Mouse (Mus musculus) embryo, embryonic 11.5 days (tissue): ENCODE results near the gene Tstd1.

Source experiments
- DNase-seq: peaks from one replicate; pipeline ENCODE4 v3.0.0-alpha.2; 2012; ENCODE audit warnings: low read depth, low spot score

Gene Tstd1

DNA sequence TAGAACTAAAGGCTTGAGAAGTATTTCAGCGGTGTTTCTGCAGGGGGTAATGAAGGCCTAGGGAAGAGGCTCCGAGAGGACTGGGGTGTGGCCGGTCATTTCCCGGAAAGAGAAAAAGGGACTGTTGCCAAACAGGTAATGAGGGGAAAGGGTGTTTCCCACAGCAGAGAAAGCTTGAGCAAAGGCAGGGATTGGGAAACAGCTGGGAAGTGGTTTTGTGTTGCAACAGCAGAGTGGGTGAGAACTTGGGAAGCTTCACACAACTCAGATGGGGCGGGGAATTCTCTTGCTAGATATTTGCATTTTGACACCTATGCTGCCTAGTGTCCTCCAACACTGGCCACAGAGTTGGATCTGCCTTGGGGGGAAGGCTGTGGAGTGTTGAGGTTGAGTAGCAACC, 34.3 kb downstream of the Tstd1 start:
- no peak for DNase-seq

DNA sequence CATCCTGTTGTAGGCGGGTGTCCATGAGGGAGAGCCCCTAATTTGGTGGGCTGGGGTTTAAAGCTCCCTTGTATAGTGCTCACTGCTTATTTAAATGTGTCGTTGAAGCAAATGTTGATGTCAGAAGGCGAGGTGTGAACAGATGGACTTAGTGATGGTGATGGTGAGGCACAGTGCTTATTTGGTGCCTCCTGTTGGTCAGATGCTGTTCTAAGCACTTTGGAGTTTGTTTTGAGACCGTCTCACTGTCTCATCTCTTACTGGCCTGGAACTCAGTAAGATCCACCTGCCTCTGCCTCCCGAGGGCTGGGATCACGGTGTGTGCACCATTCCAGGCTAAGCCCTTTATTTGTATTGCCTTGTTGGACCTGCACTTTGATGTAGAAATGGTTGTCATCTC, 36.3 kb downstream of the Tstd1 start:
- DNase-seq = no peak

DNA sequence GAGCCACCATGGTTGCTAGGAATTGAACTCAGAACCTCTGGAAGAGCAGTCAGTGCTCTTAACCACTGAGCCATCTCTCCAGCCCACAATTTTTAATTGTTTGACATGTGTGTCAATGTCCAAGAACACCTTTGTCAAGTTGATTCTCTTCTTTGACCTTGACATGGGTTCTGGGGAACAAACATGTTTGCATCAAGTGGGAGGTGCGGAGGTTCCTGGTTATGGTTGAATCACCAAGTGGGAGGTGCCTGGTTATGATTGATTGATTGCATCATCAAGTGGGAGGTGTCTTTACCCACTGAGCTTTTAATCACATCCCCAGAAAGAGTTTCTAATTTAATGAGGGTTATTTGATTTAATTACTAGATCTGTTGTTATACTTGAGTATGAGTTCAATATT, 38.9 kb downstream of the Tstd1 start:
- no peak for DNase-seq

DNA sequence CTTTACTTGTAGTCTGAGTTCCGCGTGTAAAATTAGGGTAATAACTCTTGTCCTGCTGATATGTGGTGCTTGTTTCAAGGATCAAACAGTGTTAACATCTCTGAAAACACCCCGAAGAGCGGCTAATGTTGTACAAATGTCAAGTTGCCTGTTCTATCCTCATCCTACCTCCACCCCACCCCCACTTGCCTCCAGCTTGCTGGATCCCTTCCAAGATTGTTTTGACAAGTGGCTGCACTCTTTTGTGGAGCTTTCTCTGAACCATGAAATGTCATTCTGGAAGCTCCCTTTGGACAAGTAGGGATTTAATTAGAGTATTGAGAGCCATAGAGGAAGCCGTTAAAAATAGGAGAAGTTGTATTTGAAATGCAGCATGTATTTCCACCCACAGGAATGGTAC, 41.1 kb downstream of the Tstd1 start:
- no peak for DNase-seq

DNA sequence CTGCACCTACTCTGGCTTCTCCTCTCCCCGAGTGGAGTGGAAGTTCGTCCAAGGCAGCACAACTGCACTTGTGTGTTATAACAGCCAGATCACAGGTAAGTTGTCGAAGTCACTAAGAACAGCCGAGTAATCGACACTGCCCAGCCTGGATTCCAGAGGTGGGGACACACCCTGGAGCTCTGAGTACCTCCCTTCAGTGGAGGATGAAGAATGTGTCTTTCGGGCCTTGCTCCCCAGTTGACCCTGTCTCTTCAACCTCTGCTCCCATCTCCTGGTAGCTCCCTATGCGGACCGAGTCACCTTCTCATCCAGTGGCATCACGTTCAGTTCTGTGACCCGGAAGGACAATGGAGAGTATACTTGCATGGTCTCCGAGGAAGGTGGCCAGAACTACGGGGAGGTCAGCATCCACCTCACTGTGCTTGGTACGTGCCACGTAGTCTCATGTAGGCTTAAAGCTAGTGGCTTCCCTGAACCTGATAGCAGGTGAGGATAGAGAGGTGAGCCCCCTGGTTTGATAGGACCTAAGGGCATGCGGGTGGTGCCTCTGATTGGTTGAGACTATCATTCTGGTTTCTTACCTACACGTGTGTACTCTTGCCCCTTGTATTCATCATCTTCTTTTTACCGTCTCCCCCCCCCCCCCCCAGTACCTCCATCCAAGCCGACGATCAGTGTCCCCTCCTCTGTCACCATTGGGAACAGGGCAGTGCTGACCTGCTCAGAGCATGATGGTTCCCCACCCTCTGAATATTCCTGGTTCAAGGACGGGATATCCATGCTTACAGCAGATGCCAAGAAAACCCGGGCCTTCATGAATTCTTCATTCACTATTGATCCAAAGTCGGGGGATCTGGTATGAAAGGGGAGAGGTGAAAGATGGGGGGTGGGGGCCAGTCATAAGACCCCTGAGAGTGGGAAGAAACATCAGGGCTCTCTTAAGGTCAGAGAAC, 42.2 kb downstream of the Tstd1 start:
- no peak for DNase-seq

DNA sequence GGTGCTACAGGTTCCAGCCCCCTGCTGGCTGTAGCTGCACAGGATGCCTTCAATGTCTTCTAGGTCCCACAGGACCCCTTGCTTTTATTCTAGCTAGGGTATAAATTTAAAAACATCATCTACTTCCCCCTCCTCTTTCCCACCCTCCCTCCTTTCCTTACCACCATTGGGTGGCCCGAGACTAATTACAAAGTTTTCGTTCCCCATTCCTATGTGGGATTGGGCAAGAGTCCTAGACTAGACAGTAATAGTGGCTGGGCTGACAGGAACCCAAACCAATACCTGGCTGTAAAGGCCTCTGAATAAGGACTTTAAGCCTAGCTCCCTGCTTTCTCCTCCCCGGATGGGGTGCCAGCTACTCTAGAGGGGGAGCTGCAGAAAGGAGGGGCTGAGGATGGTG, 44.5 kb downstream of the Tstd1 start:
- DNase-seq = no peak

DNA sequence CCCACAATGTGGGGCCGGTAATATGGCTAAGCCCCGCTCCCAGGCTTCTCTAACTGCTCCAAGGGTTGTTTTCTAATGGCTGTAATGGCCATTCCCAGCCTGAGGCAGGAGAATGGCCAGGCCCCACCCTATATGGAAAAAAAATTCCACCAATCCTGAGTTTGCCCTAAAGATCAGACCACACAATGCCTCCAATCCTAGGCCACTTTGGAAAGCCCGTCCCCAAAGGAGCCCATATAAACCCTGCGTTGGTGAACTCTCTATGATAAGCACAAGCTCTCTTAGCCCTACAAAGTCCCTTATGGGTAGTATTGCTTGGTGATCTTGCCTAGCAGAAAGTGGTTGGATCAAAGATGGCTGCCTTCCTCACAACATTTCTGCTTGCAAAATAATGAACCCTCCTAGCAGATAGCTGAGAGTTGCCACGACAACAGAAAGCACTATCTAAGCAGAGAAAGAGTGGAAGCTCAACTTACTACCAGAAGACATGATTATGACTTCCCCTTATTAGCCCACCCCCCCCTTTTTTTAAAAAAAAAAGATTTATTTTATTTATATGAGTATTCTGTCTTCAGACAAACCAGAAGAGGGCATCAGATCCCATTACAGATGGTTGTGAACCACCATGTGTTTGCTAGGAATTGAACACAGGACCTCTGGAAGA, 47.2 kb downstream of the Tstd1 start:
- DNase-seq = no peak

DNA sequence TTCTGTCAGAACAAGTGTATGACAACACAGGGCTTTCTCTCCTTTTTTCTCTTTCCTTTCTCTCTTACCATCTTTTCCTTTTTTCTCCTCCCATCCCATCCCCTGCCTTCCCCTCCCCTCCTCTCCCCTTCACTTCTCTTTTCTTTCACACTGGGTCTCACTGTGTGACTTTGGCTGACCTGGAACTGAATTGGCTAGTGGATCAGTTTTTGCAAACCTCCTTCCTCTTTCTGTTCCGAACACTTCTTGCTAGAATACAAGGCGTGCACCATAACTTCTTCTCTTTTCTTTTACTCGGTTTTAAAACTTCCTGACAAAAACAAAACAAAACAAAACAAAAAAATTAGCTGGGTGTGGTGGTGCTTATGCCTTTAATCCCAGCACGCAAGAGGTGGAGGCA, 47.9 kb downstream of the Tstd1 start:
- DNase-seq = no peak

DNA sequence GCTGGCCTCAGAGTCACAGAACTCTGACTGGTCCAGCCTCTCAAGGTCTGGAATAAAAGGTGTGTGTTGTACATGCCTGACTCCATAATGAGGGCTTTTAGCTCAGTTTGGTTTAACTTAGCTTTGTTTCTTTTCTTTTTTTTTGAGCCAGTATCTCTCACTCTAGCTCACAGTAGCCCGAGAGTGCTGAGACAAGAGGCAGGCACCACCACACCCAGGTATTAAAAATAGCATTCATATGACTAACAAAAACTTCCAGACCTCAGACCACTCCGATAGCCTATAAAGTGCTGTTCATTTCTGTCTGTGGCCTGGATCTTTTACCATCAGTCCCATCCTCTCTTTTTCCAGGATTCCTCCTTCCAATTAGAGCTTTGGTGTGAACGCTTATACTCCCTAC, 51.0 kb downstream of the Tstd1 start:
- DNase-seq = no peak
